Mouse (Mus musculus): ENCODE measurements at regions not wholly inside any gene's neighbourhood (a gene's known extent, or its start where the extent isn't known, plus 50 kb on each side); places are given as distances from the start of the nearest gene placed in this dataset.

- WGBS (ENCODE audit: insufficient replicate concordance), result 62% methylated on average over 2 of the region's 2 CpGs
- Histone ChIP-seq H3K4me1 (no peaks in the 10 kb centered on the region), H3K9me3 (replicated peaks) (no peaks in the 10 kb centered on the region), H3K36me3 (no peaks in the 10 kb centered on the region), H3K27ac (no peak overlapping the region), H3K4me3 (no peak overlapping the region), H3K9ac (no peak overlapping the region), H3K27me3 (replicated peaks) (no peaks in the 10 kb centered on the region), H3K4me2 (no peak overlapping the region)
- ATAC-seq, result no peak
These were observed 674.2 kb downstream of the Rfpl4b start for GRCm38 (mm10) chr10:38147421-38147820.

GRCm38 (mm10) chr10:38139196-38139595 lies 682.4 kb downstream of the Rfpl4b start:
- H3K36me3 ChIP-seq, result no peaks in the 10 kb centered on the region
- H3K27me3 ChIP-seq (replicated peaks), result no peaks in the 10 kb centered on the region
- no peak overlapping the region for H3K9ac ChIP-seq
- H3K4me3 ChIP-seq, result no peak overlapping the region
- H3K4me2 ChIP-seq, result no peak overlapping the region
- no peak overlapping the region for H3K27ac ChIP-seq
- no peak for ATAC-seq
- H3K9me3 ChIP-seq (replicated peaks), result no peaks in the 10 kb centered on the region
- no peaks in the 10 kb centered on the region for H3K4me1 ChIP-seq

DNA sequence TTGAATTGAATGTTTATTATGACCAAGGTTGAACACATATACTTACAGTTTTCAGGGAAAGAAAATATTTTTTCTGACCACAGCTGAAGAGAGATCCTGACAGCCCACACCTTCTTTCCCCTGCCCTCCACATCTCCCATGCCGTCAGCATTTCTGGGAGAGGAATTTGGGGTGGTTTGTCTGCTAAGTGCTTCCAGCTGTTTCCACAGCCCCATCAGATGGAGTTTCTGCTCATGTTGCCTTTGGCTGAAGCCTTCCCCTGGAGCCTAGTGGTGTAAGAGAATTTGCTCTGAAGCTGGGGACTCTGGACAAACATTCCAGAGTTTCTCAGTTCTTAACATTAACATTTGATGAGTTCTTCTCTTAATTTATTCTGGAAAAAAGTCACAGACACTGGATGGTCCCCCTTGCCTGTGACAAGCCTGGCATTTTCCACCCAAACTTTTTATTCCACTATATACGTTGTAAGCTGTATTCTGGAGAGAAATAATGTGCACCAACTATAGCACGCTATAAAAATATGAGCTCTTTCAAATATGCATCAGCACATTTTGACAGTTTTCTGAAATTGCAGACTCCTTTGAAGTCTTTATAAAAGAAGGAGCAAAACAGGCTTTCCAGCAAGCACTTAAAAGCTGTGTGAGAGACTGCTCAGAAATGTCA lies 699.5 kb downstream of the Rfpl4b start:
- ATAC-seq, result no peak
- H3K4me3 ChIP-seq, result no peak overlapping the region
- no peaks in the 10 kb centered on the region for H3K27me3 ChIP-seq (replicated peaks)
- no peak overlapping the region for H3K27ac ChIP-seq
- no peaks in the 10 kb centered on the region for H3K36me3 ChIP-seq
- no peaks in the 10 kb centered on the region for H3K4me1 ChIP-seq
- H3K4me2 ChIP-seq, result no peak overlapping the region
- no peaks in the 10 kb centered on the region for H3K9me3 ChIP-seq (replicated peaks)
- no peak overlapping the region for H3K9ac ChIP-seq
- 66% methylated on average over 3 of the region's 3 CpGs for WGBS (ENCODE audit: insufficient replicate concordance)

- Histone ChIP-seq H3K4me1 (no peaks in the 10 kb centered on the region), H3K4me3 (no peak overlapping the region), H3K36me3 (no peaks in the 10 kb centered on the region), H3K4me2 (no peak overlapping the region), H3K27me3 (replicated peaks) (no peaks in the 10 kb centered on the region), H3K9me3 (replicated peaks) (no peaks in the 10 kb centered on the region), H3K9ac (no peak overlapping the region), H3K27ac (no peak overlapping the region)
- WGBS (ENCODE audit: insufficient replicate concordance), result 63% methylated on average over 1 of the region's 1 CpGs
- no peak for ATAC-seq
These were observed 703.0 kb downstream of the Rfpl4b start for GRCm38 (mm10) chr10:38118601-38119000.

DNA sequence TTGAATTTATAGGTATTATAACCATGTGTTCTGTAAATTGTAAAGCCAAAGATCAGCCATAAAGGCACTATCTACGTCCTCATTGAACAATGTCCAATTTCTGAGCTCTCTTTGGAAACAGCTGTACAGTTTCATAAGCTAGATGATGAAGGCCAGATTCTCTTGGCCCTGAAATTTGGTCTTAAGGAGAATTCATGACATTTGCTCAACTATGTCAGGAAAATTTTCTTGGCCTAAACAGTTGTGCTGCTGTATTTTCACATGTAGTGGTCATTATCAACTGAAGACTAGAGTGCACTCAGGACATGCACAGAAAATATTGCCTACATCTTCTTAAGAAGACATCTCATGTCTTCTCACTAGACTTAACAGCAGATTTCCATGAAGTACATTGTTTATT lies 705.1 kb downstream of the Rfpl4b start:
- Histone ChIP-seq H3K9me3 (replicated peaks) (no peaks in the 10 kb centered on the region), H3K9ac (no peak overlapping the region), H3K27me3 (replicated peaks) (no peaks in the 10 kb centered on the region), H3K4me1 (no peaks in the 10 kb centered on the region), H3K4me3 (no peak overlapping the region), H3K4me2 (no peak overlapping the region), H3K27ac (no peak overlapping the region), H3K36me3 (no peaks in the 10 kb centered on the region)
- ATAC-seq, result no peak
- 46% methylated on average over 1 of the region's 1 CpGs for WGBS (ENCODE audit: insufficient replicate concordance)

- Histone ChIP-seq H3K4me3 (no peak overlapping the region), H3K36me3 (no peaks in the 10 kb centered on the region), H3K4me2 (no peak overlapping the region), H3K9ac (no peak overlapping the region), H3K27ac (no peak overlapping the region), H3K9me3 (replicated peaks) (no peaks in the 10 kb centered on the region), H3K4me1 (no peaks in the 10 kb centered on the region), H3K27me3 (replicated peaks) (no peaks in the 10 kb centered on the region)
- 68% methylated on average over 2 of the region's 2 CpGs for WGBS (ENCODE audit: insufficient replicate concordance)
- ATAC-seq, result no peak
These were observed 707.4 kb downstream of the Rfpl4b start for GRCm38 (mm10) chr10:38114194-38114593.

- Histone ChIP-seq H3K9me3 (replicated peaks) (no peaks in the 10 kb centered on the region), H3K36me3 (no peaks in the 10 kb centered on the region), H3K4me2 (no peak overlapping the region), H3K27me3 (replicated peaks) (no peaks in the 10 kb centered on the region), H3K4me1 (no peaks in the 10 kb centered on the region), H3K27ac (no peak overlapping the region), H3K9ac (no peak overlapping the region), H3K4me3 (no peak overlapping the region)
- 81% methylated on average over 6 of the region's 6 CpGs for WGBS (ENCODE audit: insufficient replicate concordance)
- ATAC-seq, result no peak
These were observed 713.0 kb downstream of the Rfpl4b start for GRCm38 (mm10) chr10:38108591-38108990.

- WGBS (ENCODE audit: insufficient replicate concordance), result 32% methylated on average over 1 of the region's 1 CpGs
- Histone ChIP-seq H3K9me3 (replicated peaks) (no peaks in the 10 kb centered on the region), H3K9ac (no peak overlapping the region), H3K4me2 (no peak overlapping the region), H3K36me3 (no peaks in the 10 kb centered on the region), H3K27me3 (replicated peaks) (no peaks in the 10 kb centered on the region), H3K4me1 (no peaks in the 10 kb centered on the region), H3K4me3 (no peak overlapping the region), H3K27ac (no peak overlapping the region)
- ATAC-seq, result no peak
These were observed 718.0 kb downstream of the Rfpl4b start for GRCm38 (mm10) chr10:38103570-38103969.

DNA sequence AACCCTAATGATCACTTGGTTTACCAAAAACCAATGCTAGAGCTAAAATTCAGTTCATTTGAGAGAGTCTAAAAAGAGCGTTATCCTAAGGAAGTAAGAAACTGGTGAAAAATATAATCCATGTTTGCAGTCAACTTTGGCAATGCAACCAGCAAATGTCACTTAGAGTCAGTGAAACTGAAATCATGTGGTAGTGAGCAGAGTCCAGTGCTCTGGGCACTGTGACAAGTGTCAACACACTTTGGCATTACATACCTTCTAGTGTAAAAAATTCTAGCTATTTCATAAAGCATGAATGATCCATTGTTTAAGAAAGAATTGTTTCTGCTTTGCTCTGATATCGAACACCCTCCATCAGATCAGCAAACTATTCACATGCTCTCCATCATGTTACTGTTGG lies 743.1 kb downstream of the Rfpl4b start:
- ATAC-seq, result no peak
- H3K27me3 ChIP-seq (replicated peaks), result no peaks in the 10 kb centered on the region
- H3K4me1 ChIP-seq, result no peaks in the 10 kb centered on the region
- no peaks in the 10 kb centered on the region for H3K9me3 ChIP-seq (replicated peaks)
- no peak overlapping the region for H3K4me2 ChIP-seq
- WGBS (ENCODE audit: insufficient replicate concordance), result 70% methylated on average over 2 of the region's 2 CpGs
- H3K36me3 ChIP-seq, result no peaks in the 10 kb centered on the region
- no peak overlapping the region for H3K9ac ChIP-seq
- no peak overlapping the region for H3K4me3 ChIP-seq
- no peak overlapping the region for H3K27ac ChIP-seq

GRCm38 (mm10) chr10:38072394-38072793 lies 749.2 kb downstream of the Rfpl4b start:
- H3K9me3 ChIP-seq (replicated peaks), result no peaks in the 10 kb centered on the region
- 70% methylated on average over 1 of the region's 1 CpGs for WGBS (ENCODE audit: insufficient replicate concordance)
- ATAC-seq, result no peak
- no peaks in the 10 kb centered on the region for H3K27me3 ChIP-seq (replicated peaks)
- H3K27ac ChIP-seq, result no peak overlapping the region
- no peaks in the 10 kb centered on the region for H3K4me1 ChIP-seq
- no peak overlapping the region for H3K9ac ChIP-seq
- H3K4me3 ChIP-seq, result no peak overlapping the region
- no peaks in the 10 kb centered on the region for H3K36me3 ChIP-seq
- no peak overlapping the region for H3K4me2 ChIP-seq

DNA sequence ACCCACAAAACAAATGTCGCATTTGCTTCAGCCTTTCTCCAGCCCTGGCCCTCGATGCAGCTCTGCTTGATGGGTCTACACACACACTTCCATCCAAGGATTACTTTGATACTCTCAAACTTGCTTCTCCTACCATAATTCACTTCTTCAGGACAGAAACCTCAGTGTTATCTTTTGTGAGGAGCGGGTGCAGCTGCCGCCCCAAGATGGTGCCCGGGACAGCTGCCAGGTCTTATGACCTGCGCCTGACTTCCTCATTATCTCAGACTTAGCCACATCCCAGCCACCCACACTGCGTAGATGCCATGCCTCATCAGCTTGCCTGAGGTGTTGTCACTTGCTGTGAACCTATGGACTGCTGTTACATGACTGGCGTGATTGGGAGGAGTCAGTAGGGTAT lies 762.5 kb downstream of the Rfpl4b start:
- Histone ChIP-seq H3K9ac (no peak overlapping the region), H3K36me3 (no peaks in the 10 kb centered on the region), H3K9me3 (replicated peaks) (peaks cover 9% of the 10 kb centered on the region; the same call in 1 of the 2 replicates), H3K4me2 (no peak overlapping the region), H3K4me3 (no peak overlapping the region), H3K27me3 (replicated peaks) (no peaks in the 10 kb centered on the region), H3K27ac (no peak overlapping the region), H3K4me1 (no peaks in the 10 kb centered on the region)
- 64% methylated on average over 8 of the region's 8 CpGs for WGBS (ENCODE audit: insufficient replicate concordance)
- ATAC-seq, result no peak

DNA sequence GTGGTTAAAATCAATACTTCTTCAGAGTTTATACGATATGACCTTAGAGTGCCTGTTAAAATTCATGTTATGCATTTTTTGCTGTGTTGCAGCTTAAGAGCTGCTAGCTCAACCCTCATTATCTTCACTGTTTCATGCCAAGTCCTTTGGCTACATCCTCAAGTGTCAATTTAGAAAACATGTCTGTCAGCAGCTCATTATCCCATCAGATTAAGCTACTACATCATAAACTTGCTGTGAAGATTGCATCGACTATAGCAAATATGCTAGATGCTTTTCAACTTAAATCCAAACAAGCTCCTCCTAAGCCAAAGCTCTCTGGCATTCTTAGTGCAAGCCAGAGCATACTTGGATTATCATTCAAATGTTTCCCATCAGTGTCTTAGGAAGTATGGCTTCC lies 811.1 kb downstream of the Rfpl4b start:
- Histone ChIP-seq H3K4me2 (no peak overlapping the region), H3K9ac (no peak overlapping the region), H3K4me1 (no peaks in the 10 kb centered on the region), H3K27ac (no peak overlapping the region), H3K36me3 (no peaks in the 10 kb centered on the region), H3K27me3 (replicated peaks) (no peaks in the 10 kb centered on the region), H3K9me3 (replicated peaks) (no peaks in the 10 kb centered on the region), H3K4me3 (no peak overlapping the region)
- ATAC-seq, result no peak
- 64% methylated on average over 2 of the region's 2 CpGs for WGBS (ENCODE audit: insufficient replicate concordance)

DNA sequence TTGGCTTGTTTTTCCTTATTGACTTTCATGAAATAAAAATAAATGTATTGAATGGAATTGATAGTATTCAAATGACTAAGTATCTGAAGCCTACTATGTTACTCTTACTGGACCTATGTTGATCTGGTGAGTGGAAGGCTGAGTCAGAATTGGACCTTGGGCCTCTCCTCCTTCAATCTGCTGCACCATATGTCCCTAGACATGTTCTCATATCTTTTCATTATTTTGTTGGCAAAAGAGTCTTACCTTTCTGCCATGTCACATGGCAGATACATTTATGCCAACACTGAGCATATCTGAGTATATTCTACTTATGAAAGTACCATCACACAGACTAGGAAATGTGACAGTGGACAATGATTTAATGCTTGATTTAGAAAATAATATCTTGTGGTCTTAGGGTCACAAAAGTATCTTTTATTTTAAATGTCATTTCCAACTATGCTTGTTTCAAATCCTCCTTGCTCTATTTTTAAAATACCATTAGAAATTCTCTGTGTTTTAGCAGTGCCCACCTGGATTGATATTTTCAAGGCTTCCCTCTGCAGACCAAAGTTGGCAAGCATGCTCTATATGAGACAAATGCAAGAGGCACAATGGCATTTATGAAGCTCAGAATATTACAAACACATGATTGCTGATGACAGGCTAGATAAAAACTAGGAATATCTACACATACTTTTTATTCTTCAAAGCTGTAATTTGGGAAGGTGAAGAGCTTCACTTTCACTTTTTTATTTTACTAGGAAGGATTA lies 825.7 kb downstream of the Rfpl4b start:
- ATAC-seq, result no peak

More for the DNA sequence above, 825.7 kb downstream of the Rfpl4b start:
- H3K4me3 ChIP-seq, result no peak overlapping the region
- H3K27me3 ChIP-seq (replicated peaks), result no peaks in the 10 kb centered on the region
- H3K4me2 ChIP-seq, result no peak overlapping the region
- no peak overlapping the region for H3K27ac ChIP-seq
- no peak overlapping the region for H3K9ac ChIP-seq
- no peaks in the 10 kb centered on the region for H3K36me3 ChIP-seq
- no peaks in the 10 kb centered on the region for H3K9me3 ChIP-seq (replicated peaks)
- H3K4me1 ChIP-seq, result no peaks in the 10 kb centered on the region

Data from liver, embryonic 12.5 days (tissue).